Mouse (Mus musculus): ENCODE results near the gene Git1. TPM values are rescaled to one million over a fixed set of nuclear protein-coding genes. Genes with fewer than 3 reads are reported as not detected.

Gene Git1
- total RNA-seq, 2 experiments from 2014 or later = 76.8 to 81.0 TPM

- DNase-seq = no peak
These were observed 9.1 kb downstream of the Git1 start for GRCm38 (mm10) chr11:77502481-77502880.

- peak; percentile 62 for DNase-seq
These were observed 10.1 kb downstream of the Git1 start for GRCm38 (mm10) chr11:77503511-77503910.

DNA sequence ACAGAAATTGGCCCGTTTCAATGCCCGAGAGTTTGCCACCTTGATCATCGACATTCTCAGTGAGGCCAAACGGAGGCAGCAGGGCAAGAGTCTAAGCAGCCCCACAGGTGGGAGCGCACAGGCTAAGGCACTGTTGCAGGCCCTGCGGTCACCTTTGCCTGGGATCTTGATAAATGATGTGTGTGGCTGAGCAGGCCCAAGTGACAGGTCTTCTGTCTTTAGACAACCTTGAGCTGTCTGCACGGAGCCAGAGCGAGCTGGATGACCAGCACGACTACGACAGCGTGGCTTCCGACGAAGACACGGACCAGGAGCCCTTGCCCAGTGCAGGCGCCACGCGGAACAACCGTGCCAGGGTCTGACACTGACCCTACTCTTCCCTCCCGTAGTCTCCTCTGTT, 11.0 kb downstream of the Git1 start:
- no peak for DNase-seq

DNA sequence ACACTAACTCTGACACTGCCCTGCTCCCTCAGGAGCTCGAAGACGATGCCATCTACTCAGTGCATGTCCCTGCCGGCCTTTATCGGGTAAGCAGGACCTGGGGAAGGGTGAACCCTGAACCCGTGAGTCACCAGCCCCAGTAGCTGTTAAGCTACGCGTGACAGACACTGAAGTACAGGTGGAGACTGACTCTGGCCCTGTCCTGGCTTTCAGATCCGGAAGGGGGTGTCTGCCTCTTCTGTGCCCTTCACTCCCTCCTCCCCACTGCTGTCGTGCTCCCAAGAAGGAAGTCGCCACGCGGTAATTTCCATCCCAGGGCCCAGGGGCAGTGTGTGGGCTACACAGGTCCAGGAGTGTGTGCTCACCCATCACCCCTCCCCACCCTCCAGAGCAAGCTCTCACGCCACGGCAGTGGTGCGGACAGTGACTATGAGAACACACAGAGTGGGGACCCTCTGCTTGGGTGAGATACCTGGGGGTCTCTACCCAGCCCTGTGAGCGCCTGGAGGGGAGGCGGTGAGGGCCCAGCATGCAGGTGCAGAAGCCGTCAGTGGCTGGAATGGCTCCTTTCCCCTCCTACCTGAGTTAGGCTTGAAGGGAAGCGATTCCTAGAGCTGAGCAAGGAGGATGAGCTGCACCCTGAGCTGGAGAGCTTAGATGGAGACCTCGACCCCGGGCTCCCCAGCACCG, 12.1 kb downstream of the Git1 start:
- no peak for DNase-seq

DNA sequence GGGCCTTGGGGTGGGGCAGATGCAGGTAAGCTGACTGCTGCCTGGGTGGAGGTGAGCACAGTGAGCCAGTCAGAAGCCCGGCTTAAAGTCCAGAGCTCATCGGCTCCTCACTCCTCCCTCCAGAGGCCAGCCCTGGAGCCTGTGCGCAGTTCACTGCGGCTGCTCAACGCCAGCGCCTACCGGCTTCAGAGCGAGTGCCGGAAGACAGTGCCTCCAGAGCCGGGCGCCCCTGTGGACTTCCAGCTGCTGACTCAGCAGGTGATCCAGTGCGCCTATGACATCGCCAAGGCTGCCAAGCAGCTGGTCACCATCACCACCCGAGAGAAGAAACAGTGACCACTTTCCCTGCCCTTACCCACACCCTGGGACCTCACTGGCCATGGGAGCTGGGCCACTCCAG, 12.9 kb downstream of the Git1 start:
- no peak for DNase-seq

DNA sequence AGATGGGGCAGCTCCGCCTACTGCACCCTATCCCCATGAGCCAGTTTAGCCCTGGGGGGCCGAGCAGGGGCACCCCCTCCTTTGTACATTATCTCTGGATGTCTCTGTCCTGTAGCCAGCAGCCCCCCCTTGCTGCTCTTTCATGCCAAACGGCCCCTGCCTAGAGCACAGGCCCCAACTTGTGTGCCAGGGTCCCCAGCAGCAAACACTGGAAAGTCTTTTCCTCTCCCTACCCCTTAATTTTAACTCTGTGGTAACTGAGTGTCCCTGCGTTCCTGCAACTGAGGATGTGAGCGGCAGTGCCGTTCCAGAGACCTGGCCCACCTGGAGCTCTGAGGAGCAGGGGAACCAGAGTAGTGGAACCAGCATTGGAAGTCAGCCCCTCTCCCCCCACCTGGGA, 13.6 kb downstream of the Git1 start:
- no peak for DNase-seq

GRCm38 (mm10) chr11:77507426-77507825, 14.1 kb downstream of the Git1 start:
- no peak for DNase-seq

DNA sequence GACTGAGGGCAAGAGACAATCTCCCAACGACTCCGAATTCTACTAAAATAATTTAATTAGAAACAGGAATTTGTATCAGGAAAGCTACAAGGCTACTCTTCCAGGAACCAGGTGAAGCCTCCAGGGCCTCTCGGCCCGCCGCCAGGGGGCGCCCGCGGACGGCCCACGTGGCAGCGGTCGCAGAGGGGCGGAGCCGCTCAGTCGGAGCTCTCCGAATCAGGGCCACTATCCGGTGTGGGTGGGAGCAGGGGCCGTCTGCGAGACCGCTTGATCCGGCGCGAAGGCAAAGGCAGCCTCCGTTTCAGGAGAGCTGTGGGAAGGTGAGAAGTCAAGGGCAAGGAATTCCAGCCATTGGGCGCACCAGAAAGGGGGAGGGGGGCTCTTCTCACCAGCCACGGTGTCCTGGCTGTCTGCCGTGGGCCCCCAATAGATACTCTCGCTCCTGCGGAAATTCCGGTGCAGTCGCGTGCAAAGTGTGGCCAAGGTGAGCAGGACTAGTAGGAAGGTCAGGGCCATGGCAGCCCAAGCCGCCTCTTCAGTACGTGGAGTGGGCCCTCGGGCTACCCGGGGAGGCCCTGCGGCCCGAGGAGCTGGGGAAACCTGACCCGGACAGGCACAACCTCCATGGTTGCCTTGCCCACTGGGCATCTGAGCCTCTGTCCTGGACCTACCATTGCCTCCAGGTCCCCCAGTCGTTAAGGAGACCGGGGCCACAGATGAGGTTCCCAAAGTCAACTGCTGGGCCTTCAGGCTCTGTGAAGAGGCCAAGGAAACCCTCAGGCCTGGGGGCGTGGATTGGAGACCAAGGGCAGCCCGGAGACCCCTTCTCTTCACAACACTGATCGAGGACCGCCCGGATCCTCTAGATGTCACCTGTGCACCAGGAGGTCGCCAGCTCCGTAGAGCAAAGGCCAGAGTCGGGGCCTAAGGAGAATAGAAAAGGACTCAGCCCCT, 15.0 kb downstream of the Git1 start:
- DNase-seq = peak; percentile 93

- DNase-seq = no peak
These were observed 18.0 kb downstream of the Git1 start for GRCm38 (mm10) chr11:77511336-77511735.

- peak; percentile 91 for DNase-seq
These were observed 19.8 kb downstream of the Git1 start for GRCm38 (mm10) chr11:77512891-77513810.

GRCm38 (mm10) chr11:77513811-77514170, 20.4 kb downstream of the Git1 start:
- DNase-seq = peak; percentile 36

DNA sequence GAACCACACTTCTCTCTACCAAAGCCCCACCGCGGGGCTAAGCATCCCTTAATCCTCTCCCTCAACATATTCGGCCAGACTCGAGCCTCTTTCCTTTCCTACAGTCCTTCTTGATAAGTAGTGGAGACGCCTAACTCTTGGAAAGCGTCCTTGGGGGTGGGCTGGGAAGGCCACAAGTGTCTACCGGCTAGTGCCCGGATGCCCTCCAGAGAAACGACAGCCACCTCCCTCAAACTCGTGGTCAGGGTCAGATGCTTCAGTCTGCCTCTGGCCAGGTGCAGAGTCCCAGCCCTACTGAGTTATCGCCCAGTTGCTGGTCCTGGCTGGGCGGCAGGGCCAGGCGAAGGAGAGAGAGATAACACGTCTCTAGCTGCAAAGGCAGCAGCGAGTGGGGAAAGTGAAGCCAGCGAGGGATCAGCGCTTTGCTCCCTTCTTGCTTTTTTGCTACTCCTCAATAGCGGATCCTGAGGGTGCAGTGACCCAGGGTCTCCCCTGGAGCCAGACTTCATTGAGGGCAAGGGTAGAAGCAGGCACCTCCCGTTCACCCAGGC, 21.0 kb downstream of the Git1 start:
- DNase-seq = peak; percentile 49

GRCm38 (mm10) chr11:77514832-77515636, 21.7 kb downstream of the Git1 start, which contains the start of gene Abhd15:
Gene Abhd15 (plus strand): TSS chr11:77515121.
- DNase-seq = peak; percentile 85

DNA sequence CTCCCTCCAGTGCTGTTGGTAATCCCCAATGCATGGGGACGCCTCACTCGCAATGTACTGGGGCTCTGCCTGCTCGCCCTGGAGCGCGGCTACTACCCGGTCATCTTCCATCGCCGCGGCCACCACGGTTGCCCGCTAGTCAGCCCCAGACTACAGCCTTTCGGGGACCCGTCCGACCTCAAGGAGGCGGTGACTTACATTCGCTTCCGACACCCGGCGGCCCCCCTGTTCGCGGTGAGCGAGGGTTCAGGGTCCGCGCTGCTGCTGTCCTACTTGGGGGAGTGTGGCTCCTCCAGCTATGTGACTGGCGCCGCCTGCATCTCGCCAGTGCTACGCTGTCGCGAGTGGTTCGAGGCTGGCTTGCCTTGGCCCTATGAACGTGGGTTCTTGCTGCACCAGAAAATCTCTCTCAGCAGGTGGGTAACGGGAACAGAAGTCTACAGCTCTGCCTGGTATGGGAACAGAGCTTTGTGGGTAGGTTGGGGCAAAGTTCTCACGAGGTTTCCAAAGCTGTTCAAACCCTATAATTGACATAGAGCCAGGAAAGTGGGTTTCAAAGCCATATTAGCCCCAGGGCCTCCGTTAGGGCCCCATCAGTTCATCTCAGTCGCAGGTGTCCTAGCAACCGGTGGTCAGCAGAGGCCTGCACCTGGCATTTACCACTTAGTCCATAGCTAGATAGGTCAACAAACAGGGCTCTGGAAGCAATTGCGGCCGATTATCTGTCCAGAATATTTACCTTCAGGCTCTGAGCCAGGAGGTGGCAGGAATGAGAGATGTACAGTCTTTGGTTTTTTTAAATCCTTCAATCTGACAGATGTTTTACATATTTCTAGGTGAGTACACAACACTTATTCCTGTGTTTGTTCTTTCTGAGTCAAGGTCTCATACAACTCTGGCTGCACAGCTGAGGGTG, 22.5 kb downstream of the Git1 start, which contains the start of gene Trp53i13:
Gene Trp53i13, minus strand, starts transcription at position 344 of the 916 bp plus-strand sequence.
- DNase-seq = no peak

DNA sequence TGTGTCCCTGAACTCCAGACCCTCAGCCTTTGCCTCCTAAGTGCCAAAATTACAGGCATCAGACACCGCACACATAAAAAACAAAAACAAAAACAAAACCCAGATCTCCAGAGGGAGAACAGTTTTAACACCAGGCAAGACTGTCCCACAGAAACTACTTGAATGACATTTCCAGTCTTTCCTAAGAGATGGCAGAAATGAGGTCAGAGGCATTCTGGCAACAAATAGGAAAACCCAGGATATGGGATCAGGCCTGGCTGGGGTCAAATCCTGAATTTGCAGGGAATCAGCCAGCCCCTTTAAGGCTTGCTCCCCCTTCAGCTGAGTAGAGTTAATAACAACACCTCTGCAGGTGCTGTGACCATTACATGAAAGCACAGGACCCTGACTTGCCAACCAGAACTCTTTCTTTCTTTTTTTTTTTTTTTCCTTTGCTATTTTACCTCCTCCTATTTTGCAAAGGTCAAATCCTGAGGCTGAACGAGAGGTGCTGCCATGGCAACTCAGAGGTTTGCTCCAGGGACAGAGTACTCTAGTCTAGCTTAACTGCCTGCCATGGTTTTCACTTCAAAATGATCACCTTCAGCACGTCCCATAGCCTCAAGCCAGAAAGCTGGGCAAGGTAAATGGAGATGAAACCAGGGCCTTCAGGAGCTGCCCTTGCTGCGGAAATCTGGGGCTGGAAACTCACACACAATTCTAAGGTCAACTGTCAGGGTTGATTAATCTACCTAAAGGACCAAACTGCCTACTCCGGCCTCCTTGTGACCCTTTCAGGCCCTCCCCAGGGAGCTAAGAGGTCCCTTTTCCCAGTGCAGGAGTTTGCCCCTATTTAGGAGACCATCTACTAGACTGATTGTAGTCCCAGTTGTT, 23.4 kb downstream of the Git1 start:
- DNase-seq = no peak

- DNase-seq = no peak
These were observed 24.9 kb downstream of the Git1 start for GRCm38 (mm10) chr11:77518051-77518798.

- peak; percentile 17 for DNase-seq
These were observed 25.7 kb downstream of the Git1 start, which contains the start of gene Gm10392 for GRCm38 (mm10) chr11:77519043-77519442. Gene Gm10392 (minus strand): TSS chr11:77519198.

Measured in heart, postnatal 4 days (tissue).